Mouse (Mus musculus) heart, postnatal 4 days (tissue): ENCODE data around the gene Tceal9. TPM values are rescaled to one million over a fixed set of nuclear protein-coding genes. Genes with fewer than 3 reads are reported as not detected.
"Not testable (repeated sequence)": the region's sequence is repeated elsewhere in the genome, so short reads cannot be mapped to it uniquely, and the experiment has no call there.

Experiments
- DNase-seq: peaks from one replicate; pipeline ENCODE4 v3.0.0; 2021
- total RNA-seq, 2 experiments: library from RNA; stranded (reverse); gene quantifications; 2 replicates each; pipeline ENCODE4 v1.2.3; 2021

Gene Tceal9
- 100 to 1,000 TPM; 210 to 224 TPM for total RNA-seq

DNA sequence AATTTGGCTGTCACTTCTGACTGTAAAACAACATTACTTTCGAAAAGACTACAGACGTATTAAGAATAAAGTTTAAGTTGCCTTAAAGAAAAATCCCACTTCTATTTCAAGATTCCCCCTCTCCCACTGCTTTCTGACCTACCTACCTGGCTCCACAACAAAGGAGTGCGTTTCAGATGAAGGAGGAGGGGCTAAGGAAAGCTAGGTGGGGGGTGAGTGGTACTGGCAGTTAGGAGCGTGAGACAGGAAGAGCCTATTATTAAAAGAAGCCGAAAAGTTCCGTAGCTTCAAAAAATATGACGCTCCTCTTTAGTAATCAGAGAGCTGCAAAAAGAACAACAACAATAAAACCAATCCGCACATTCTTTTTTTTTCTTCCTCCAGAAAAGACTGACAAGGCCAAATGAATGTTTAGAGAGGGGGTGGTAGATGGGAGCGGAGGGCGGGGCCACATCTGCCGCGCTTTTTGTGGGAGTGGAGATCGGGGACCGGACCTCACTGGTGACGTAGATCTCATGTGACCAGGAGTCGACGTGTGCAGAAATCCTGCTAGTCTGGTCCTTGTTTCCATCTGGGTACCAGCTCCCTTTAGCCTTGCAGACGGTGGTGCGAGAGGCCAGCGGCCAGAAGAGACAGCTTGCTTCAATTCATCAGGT lies at the start of gene Tceal9:
Gene Tceal9, plus strand, starts transcription at position 506 of the 656 bp plus-strand sequence.
- DNase-seq = peak; percentile 77

DNA sequence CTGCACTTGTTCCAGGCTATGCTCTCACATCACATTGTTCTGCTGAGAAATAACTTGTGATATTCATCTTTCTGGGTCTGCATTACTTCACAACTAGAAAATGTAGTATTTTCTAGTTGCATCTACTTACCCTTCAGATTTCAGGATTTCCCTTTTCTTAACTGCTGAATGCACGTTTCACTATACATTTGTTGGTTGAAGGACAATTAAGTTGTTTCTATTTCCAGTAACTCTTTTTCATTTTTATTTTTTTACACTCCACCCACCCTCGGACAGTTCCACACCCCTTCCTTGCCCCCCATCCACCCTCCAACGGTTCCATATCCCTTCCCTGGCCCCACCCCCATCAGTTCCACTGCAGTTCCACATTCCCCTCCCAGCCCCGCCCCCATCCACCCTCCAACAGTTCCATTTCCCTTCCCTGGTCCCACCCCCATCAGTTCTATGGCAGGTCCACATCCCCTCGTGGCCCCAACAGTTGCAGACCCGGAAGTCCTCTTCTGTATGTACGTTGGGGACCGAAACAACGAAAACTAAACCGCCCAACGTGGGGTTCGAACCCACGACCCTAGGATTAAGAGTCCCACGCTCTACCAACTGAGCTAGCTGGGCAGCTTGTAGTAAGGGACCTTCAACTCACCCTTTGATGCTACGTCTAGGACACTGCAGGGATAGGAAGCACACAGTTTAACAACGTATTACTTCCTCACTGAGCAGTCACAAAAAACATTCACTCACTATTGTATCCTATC lies 49.5 kb upstream of the Tceal9 start:
- no peak for DNase-seq

DNA sequence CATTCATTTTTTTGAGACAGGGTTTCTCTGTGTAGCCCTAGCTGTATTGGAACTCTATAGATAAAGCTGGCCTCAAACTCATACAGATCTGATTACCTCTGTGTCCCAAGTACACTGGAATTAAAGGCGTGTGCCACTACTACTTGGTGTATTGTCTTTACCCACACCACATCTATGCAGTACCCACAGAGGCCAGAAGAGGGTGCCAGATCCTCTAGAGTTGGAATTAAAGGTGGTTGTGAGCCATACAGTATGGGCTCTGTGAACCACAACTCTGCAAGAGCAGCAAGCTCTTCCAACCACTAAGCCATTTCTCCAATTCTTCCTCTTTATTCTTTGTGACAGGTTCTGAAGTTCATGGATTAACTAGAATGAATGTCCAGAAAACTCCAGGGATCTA lies 48.0 kb upstream of the Tceal9 start:
- peak; percentile 60 for DNase-seq

DNA sequence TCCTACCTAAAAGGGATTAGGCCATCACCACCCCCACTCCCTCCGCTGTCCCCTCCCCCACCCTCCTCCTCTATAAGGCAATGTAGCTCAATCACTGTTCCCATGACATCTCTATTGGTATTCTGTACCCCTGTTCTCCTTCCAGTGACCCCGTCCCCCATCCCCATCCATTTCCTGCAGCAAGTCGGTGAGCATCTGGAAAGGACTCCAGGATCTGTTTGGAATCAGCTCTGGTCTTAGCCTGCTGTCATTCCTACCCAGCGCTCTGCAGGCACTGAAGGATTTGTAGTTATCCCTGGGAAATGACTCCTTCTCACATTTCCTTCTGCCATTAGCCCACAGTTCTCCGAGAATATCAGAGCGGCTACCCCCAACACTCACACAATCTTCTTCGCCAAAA lies 41.6 kb upstream of the Tceal9 start:
- no peak for DNase-seq

DNA sequence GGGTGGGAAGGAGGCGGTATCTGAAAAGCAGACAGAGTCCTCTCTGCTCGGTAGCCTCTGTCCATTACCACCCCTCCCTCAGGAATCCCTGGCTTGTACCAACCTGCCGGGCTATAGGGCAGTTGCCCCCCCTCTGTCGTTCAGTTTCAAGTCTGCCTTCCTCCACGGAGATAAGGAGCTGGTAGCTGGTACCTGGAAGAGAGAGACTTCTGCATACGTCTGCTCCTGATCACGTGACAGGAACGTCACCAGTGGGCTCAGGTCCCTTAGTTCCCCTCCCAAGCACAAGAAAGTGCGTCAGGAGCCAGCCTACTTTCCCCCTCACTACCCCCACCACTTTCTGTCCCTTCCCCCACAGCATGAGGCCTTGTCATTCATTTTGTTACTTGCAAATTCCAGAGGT lies 41.2 kb upstream of the Tceal9 start, which contains the start of gene Tceal5:
Gene Tceal5, minus strand, starts transcription at position 213 of the 403 bp plus-strand sequence.
- DNase-seq = peak; percentile 52

DNA sequence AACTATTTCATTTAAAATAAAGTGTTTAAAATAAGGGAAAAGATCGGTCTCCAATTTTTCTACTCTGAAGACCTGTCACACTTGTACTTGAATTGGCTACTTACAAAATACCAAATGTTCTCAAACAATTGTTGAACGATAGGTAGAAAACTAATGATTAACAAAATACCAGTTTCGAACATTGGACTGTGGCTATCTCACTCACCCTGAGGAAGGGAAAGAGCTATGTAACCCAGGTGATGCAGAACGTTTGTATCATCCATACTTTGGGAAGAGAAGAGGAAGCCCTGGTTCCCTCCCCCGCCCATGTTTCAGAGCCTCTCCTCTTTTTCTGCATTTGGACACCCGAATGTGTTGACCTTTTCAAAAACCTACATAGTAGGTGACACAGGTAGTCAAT lies 40.5 kb upstream of the Tceal9 start:
- DNase-seq = no peak

DNA sequence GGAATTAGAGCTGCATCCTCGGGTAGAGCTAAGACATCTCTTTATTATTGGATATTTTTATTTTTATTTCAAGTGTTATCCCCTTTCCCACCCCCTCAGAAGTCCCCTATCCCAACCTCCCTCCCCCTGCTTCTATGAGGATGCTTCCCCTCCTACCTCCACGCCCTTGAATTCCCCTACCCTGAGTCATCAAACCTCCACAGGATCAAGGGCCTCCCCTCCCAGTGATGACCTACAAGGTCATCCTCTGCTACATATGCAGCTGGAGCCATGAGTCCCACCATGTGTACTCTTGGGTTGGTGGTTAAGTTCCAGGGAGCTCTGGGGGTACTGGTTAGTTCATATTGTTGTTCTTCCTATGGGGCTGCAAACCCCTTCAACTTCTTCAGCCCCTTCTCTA lies 31.5 kb upstream of the Tceal9 start:
- no peak for DNase-seq

DNA sequence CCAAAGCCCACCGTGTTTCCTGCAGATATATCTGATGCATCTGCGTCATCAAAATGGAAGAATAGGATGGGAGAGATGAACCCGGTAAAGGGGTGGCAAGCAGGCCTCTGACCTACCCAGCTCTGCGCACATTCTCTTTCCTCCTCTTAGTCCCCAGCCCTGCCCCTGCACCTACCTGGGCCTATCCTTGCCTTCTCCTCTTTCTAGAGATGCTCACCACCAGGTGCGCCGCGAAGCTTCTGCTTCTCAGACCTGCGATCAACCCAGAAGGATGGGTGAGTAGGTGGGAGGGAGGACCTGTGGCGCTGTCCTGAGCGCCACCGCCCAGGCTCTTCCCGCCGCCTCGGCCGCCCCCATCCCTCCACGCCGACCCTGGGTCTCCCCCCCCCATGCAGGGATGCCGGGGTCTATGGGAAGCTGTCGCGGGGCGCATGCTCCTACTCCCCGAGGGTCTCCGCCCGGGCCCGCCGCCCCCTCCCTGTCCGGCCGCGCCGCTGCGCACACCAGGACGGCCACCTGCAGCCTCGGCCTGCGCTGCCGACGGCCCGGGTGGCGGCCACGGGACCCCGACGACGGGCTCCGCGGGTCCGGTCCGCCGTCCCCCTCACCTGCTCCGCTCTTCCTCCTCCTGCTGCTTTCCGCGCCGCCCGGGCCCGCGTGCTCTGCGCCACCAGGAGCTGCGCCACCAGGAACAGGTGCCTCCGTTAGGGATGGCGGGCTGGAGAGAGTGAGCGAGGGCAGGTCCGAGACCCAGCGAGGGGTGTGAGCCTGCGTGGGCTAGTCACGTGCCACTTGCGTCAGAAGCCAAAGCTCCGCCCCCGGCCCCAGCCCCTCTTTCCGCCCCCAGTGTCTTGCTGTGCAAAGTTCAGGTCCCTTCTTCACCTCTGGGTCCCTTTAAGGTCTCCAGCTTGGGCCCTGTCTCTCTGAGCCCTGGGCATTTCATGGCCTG lies 29.9 kb upstream of the Tceal9 start, which contains the start of the genes Tceal7 and Bex1:
Gene Tceal7, plus strand, starts transcription at position 51 of the 949 bp plus-strand sequence.
Gene Bex1, minus strand, starts transcription at position 785 of the 949 bp plus-strand sequence.
- not testable (repeated sequence) for DNase-seq

DNA sequence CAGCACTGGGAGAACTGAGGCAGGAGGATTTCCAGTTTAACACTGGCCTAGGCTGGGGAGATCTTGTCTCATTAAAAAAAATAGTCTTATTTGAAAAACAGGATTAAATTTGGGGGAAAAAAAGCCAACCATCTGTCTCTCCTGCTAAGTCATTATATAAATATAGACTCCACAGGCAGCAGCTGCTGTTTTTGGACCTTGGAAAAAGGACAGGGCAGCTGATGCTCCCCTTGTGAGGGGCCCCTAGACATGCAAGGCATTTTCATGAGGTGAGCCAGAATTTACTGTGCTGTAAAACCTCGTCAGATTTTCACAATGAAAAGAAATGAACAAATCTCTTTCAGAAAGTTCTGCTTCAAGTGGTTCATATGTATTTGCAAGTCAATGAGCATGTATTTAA lies 28.6 kb upstream of the Tceal9 start:
- DNase-seq = no peak

DNA sequence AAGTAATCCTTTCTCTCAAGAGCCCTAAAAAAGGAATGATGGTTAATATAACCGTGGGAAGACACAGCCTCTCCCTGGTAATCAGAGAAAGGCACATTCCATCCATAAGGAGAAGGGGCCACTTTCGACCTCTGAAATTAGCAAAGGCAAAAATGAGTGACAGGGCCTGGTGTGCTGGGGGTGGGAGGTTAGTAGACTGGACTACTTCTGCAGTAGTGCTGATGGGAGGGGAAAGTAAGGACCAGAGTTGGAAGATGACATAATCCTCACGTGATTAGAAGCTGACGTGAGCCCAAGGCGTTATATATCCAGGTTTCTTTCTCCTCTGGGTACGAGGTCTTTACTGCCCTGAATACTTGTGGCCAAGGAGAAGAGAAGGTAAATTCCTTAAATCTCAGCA lies 21.2 kb upstream of the Tceal9 start:
- DNase-seq = no peak

DNA sequence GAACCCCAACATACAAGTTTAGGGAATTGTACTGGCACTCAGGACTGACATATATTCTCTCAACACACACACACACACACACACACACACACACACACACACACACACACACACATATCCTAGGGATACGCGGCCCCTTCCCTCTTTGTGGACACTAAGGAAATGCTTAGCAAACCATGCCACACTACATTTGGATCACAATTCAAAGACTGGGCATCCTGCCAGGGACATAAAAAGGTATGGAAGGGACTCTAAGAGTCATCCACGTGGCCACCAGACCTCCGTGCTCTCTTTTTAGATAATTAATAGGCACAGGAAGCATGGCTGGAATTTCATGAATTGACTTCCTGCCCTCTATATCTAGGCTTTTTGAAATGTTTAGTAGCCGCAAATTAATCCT lies 17.1 kb upstream of the Tceal9 start:
- DNase-seq = peak; percentile 56

DNA sequence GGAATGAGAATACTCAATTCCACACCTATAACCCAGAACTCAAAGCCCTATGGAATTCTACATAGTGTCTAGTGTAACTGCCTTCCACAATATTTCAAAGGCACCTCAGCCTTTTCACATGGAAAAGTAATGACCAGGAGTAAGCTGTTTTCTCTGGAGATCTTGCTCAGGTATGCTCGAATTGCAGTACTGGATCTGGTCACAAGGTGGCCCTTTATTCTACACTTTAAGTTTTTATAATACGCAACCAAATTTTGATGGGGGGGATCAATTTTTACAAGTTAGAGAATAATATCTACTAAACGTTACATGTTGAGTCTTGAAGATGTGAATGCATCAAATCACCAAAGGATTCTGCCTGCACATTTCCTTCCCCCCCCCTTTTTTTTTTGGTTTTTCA lies 6.8 kb upstream of the Tceal9 start:
- DNase-seq = peak; percentile 52

DNA sequence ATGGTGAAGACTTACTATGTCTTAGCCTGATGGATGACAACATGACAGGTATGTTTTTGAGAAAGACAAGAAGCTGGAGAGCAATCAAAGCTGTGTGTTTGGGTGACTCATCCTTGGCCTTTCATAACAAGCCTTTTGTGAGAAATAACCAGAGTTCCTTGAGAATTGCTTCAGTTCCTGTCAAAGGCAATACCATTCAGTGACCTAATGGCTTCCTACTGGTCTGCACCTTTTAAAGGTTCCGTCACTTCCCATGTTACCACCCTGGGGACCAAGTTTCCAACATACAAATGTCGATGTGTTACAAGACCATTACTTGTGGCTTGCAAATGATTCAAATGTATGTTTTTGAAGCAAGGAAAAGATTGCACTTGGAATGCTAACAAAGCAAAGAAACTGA lies 1.7 kb upstream of the Tceal9 start:
- DNase-seq = no peak

DNA sequence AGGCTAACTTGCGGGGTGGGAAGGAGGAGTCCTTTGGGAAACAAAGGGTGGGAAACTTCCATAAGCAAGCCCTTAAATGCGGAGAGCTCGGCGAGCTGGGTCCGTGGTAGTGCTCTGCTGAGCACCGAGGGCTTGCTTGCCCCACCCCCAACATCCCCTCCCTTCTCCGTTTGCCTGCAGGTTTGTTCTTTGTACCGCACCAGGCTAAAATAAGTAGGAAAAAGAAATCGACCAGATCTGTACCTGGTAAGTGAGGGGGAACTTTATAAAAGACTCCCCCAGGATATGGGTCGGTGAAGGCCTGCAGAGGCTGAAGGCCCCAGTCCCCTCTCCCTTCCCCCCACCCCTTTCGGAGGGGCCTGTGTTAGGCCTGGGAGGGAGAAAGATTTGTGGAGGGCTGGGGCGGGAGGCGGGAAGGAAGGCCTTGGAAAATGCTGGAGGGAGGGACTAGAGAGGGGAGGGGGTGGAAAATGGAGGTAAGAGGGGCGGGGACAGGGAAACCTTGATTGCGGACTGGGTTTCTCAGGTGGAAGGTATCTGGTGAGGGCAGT lies 717 bp downstream of the Tceal9 start:
- peak; percentile 19 for DNase-seq

DNA sequence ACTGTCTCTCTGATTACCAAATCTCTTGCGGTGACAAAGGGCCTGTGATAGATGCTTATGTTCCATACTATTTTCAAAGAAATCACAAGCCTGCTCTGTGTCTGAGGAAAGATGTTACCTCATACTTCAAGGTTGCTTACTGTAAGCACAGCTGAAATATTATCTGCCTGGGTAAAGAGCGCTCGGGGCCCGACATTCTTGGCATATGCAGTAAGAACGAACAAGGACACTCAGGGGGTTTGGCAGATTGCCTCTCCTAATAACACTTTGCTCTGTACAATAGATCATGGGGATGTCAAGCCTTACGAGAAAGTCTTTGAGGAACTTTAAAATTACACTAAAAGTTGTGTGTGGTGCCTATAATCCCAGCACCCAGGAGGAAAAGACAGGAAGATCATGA lies 3.9 kb downstream of the Tceal9 start:
- DNase-seq = peak; percentile 12

DNA sequence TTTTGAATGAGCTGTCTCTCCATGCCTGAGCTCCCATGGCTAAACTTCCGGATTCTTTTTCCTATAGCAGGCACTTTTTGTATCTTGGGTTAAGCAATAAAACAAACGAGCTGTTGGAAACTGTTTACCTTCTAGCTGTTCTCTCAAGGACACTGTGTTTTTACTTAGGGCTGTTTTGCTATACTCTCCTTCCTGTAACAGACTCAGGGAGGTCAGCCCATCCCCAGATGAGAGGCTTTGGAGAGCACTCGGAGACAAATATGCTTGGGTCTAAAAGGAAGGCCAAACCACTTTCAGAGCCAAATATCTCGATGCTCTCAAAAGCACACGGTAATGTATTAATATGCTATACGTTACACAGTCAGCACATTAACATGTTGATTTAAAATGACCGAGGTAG lies 4.8 kb downstream of the Tceal9 start:
- no peak for DNase-seq

DNA sequence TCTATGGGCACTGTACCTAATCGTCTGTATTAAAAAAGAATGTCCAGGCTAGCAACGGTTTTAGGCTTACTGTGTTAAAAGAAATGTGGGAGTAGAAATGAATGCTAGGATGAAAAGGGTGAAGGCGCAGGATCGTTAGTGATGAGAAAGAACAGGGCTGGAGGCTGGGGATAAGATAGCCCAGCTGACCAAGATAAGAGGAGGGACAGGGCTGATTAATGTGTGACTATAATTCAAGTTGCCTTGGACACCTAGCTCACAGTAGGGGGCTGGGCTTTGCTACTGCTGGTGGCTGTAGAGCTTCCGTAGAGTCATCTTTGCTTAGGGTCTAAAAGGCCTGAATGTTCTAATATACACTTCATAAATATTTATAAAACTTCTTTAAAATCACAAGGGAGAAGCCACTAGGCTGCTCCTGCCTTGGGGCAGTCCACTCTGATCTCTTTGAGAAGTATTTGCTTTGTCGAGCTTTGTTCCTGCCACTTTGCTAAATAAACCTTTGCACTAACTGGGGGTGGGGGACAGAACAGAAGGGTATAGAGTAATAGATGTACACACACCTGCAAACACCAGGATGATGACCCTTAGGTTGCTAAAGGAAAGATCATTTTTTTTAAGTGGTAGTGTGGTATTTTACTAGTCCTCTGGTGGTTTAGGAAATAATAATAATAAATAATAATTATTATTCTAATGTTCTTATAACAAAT lies 7.3 kb downstream of the Tceal9 start:
- no peak for DNase-seq

DNA sequence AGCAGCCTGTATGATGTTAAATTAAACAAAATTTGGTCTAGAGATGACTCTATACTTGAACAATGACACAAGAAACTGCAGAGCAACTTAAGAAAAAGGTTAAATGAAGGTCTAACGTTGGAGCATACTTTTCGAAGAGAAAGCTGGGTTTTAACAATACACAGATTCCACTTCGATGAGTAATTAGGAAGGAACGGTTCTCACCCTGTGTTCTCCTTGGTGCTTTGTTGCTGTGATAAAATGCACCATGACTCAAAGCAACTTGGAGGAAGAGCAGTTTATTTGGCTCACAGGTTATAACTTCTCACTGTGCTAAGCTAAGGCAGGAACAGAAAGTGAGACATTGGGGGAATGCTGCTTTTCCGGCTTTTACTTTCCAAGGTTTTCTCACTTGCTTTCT lies 22.8 kb downstream of the Tceal9 start:
- no peak for DNase-seq

DNA sequence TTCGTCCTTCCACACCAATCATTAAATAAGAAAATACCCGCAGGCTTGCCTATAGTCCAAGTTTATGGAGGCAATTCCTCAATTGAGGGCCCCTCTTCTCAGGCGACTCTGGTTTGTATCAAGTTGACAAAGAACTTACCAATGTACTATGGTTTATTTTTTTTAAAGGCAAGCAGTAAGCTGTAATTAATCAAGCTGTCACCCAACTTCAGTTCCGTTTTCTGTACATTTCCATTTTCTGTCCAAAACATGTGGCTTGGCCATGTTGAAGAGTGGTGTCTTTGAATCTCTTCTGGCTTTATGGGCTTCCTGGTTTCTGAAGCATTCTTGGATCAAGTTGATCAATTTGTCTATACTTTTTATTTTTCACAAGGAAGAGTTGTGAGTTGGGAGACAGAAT lies 23.3 kb downstream of the Tceal9 start:
- DNase-seq = no peak

DNA sequence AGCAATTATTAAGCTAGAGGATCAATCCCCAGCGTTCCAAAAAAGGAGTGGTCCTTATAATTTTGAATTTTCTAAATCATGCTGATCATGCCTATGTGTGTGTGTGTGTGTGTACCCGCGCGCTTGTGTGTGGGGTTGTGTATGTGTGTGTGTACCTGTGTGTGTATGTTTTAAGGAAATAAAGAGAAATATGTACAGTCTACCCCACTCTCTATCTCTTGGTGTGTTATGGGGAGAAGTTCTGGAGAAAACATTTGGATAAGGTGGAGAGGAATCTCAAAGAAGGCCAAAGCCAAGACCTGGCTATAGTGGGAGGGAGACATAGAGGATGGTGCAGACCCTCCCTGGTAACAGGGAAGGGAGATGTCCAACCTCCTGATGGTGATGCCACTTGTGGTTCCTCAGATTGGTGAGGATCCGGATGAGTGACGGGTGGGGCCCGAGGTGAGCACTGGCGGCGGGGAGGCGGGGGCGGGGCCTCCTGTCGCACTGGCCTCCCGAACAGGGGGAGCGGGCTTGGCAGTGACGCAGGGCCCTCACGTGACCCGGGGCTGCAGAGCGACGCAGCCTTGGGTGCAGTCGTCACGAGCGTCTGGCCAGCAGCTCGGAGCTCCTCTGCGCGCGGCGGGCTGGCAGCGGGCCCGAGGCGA lies 25.0 kb downstream of the Tceal9 start, which contains the start of gene Bex3:
Gene Bex3, plus strand, starts transcription at position 511 of the 650 bp plus-strand sequence.
- DNase-seq = peak; percentile 63
